Mouse (Mus musculus) lung, postnatal 4 days (tissue): ENCODE data around the gene Smim5.
"Not testable (repeated sequence)": the region's sequence is repeated elsewhere in the genome, so short reads cannot be mapped to it uniquely, and the experiment has no call there.

Source experiments
- DNase-seq, 2 experiments: peaks; one replicate each; pipeline ENCODE4 v3.0.0; 2021

Smim5 gene

DNA sequence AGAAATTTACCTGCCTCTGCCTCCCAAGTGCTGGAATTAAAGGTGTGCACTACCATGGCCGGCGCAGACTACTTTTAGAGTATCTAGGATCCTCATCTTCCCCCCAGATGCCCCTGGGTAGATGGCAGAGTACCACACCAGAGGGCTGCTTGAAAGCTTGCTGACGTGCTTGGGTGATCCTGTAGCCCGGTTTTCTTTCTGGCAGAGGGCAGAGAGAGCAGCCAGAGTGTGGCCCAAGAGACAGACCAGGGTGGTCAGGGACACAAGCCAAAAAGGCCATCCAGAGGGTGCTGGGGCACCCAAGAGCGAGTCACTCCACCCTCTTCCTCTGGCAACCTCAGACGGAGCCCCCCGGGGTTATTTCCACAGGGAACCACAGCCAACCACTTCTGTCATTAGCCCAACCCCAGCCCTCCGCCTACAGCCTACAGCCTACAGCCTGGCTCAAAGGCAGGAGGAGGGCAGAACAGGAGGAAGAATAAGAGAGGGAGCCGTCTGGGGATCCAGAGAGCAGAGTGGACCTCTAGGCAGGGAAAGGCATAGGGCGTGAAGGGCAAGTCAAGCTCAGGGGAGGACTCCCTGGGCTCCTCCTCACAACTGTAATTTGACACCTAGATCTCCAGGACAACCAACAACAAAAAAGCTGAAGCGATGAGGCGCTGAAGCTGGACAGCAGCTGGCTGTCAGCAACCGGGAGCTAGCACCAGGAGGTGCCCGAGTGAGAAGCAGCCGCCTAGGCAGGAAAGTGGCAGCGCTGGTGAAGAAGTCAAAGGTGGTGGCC is at the start of gene Smim5:
Gene Smim5, plus strand, starts transcription at position 481 of the 781 bp plus-strand sequence.
- DNase-seq = peak; percentile 66 to 85

DNA sequence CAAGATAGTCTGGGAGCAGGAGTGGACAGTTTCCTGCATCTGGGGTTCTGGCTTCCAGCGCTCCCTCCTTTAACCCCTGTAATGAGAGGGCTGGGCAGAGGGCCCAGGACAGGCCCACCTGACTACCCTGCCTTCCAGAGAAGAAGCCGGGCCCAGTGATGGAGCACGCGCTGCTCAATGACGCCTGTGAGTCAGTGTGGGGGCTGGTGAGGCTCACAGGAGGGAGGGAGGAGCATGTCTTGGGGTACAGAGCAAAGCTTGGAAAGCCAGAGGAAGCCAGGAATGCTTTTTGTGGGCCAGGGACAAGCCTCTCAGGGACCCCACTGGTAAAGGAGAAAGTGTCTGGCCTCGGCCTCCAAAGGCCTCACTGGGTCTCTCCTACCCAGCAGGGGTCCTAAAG is 45.1 kb upstream of the Smim5 start:
- DNase-seq = no peak

DNA sequence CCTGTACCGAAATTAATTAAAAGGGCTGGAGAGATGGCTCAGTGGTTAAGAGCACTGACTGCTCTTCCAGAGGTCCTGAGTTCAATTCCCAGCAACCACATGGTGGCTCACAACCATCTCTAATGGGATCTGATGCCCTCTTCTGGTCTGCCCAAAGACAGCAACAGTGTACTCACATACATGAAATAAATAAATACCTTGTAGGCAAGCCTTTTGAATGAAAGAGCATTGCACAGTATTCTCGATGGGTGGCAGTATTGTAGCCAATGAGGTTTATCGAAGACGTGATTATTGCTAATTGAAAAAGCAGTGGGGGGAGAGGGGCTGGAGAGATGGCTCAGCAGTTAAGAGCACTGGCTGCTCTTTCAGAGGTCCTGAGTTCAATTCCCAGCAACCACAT is 42.6 kb upstream of the Smim5 start:
- DNase-seq = not testable (repeated sequence)

DNA sequence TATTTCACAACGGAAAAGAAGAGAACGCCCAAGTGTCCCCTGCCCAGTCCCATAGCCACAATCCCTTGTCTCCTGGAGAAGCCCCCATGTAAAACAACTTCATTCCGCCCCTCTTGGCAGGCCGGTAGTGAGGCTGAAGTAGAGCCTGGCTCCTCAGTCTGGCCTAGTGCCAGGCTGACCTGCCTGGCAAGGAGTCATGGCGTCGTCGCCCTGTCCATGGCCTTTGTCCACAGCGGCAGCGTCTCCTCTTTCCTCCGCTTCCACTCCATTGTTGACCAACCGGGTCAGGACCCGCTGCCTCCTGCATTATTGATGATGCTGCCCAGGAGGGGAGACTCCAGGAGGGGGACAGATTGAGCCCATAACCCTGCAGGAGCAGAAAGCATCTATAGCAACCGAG is 41.8 kb upstream of the Smim5 start:
- no peak for DNase-seq

DNA sequence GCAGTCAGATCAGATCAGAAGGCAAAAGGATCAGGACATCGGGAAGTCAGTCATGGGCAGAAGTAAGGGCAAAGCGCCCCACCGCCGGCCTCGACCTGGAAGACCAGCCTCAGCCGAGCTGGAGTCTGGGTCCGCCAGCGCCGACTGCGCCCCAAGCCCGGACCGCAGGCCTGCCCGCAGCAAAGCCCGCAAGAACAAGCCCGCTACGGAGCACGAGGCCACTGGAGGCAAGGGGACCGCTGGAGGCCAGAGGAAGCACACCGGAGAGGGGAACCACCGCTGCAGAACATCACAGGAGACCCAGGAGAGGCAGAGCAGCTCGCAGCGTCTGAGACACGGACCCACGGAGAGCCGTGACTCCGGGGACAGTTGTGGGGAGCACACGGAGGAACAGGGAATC is 41.4 kb upstream of the Smim5 start, which contains the start of gene Myo15b:
Gene Myo15b, plus strand, starts transcription at position 53 of the 400 bp plus-strand sequence.
- no peak for DNase-seq

DNA sequence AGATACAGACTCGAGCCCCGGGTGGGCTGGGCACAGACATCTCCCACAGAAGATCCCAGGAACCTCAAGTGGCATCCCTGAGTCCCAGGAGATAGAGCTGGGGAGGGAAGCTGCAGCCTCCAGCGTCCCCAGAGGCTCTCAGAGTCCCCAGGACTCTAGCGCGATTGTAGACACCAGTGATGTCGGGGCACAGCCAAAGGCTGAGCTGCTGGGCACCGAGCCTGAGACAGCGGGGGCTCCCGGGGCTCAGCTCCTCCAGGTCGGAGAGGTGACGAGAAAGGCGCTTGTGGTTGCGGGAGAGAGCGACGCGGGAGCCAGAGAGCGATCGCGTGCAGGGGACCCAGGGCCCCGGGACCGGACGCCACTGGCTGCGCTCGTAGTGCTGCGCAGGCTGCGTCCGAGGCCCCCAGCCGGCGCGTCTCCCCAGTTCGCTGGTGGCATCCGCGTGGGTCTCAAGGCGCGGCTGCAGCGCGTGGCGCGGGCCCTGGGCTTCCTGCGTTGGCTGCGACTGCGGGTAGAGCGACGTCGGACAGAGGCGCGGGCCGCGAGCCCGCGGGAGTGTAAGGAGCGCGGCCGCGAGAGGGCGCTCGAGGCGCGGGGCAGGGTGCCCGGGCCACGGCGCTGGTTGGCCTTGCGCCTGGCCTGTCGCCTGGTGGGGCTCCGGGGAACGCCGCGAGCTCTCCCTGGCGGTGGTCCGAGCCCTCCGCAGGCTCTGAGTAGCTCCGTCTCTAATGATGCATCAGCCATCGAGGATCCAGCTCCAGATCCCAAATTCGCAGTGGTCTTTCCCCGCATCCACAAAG is 40.4 kb upstream of the Smim5 start:
- DNase-seq = peak; percentile 94 to 95

DNA sequence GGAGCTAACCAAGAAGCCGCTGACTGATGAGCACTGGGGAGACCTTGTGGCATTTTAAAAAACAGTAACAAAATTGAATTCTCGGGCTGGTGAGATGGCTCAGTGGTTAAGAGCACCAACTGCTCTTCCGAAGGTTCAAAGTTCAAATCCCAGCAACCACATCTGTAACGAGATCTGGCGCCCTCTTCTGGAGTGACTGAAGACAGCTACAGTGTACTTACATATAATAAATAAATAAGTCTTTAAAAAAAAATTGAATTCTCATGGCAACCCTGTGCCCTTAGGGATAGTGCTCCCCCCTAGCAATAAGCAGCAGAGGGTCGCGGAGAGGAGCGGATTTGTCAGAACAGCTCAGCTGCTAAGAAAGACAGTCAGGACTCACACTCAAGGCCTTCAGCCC is 35.9 kb upstream of the Smim5 start:
- no peak for DNase-seq

DNA sequence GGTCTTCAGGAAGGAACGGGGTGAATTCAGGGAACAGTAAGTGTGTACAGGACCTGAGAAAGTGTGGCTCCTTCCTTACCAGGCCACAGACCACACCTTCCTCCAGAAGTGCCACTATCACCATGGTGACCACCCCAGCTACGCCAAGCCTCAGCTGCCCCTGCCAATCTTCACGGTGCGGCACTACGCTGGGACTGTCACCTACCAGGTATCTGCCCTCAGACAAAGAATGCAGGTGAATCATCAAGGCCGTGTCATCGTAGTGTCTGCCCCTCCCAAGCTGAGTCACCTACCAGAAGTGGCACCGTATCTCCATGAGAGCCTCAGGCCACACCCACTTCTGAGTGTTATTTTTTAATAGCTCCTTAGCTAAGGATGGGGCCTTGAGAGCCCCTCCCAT is 30.4 kb upstream of the Smim5 start:
- peak; percentile 24 to 62 for DNase-seq

DNA sequence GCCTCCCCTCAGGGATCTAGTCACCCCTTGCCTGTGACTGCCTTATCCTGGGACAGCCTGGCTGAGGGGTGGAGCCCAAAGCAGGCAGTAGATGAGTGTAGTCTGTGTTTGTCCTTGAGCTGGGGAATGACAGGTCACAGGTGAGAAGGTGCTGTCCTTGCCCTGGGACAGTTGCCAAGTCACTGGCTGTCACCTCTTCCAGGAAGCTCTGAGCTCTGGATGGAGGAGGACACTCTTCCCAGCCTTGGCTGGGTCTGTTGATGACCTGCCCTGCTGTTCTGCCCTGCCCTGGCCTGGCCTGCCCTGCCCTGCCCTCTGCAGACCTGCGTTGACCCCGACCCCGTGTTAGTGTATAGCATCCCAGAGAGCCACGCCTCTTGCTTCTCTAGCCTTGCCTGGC is 27.3 kb upstream of the Smim5 start:
- DNase-seq = no peak

DNA sequence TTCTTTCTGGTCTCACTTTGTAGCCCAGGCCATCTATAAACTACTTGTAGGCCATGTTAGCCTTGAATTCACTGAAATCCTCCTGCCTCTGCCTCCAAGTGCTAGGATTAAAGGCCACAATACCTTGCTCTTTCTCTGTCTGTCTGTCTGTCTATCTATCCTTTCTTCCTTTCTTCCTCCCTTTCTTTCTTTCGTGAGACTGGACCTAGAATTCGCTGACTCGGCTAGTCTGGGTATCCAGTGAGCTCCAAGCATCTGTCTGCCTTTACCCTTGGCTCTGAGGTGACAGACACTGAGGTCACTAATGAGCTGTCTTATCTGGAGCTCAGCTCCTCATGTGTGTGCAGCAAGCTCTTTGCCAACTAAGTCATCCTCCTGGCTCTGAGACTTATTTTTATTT is 23.8 kb upstream of the Smim5 start:
- DNase-seq = no peak

DNA sequence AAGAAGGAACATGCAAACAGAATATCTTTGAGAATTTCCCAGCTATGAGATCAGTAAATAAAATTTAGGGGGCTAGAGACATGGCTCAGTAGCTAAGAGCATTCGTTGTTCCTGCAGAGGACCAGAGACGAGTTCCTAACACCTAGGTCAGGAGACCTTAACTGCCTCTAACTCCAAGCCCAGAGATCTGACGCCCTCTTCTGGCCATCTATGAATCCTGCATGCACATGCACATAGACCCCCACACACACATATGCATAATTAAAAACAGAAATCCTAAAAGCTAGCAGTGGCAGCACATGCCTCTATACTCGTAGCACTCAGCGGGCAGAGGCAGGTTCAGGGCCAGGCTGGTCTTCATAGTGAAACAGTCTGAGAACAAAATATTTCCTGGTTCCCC is 23.3 kb upstream of the Smim5 start:
- DNase-seq = no peak

DNA sequence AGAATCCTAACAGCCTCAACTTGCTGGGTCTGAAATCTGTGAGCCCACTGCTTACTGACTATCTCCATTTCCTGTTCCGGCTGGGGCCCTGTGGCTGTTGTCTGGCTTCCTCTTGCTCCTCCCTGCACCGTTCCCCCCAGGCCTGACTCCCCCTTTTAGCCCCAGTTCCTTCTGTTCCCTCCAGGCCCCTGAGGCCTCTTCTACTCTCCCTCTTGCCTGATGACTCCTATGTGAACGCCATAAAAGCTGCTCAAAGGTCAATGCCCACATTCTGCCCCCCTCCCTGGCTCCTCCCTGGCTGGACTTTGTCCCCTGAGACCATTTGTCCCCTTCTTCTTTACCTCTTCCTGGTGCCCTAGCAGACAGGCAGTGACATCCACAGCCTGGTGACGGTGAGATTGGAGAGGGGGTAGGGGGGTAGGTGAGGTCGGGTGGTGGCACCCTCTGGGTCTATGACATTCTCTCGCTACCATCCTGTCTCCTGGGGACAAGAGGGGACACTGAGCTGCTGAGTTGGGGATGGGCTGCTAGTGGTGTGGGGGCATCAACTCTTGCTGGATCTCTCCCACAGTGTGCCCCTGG is 22.5 kb upstream of the Smim5 start:
- no peak for DNase-seq

DNA sequence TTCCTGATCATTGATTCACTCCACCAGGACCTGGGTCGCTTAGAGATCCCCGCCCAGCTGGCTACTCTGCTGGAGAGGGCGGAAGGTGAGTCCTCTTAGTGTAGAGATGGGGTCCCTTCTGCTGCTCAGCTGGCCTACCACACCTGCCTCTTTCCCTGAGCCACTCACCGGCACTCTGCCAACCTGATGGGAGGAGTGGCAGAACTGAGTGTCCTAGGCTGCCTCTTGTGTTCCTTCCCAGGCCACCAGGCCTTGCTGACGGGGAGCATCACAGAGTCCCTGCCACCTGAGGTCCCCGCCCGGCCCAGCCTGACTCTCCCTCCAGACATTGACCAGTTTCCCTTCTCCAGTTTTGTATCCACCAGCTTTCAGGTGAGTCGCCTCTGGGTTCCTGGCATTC is 21.7 kb upstream of the Smim5 start:
- DNase-seq = no peak

DNA sequence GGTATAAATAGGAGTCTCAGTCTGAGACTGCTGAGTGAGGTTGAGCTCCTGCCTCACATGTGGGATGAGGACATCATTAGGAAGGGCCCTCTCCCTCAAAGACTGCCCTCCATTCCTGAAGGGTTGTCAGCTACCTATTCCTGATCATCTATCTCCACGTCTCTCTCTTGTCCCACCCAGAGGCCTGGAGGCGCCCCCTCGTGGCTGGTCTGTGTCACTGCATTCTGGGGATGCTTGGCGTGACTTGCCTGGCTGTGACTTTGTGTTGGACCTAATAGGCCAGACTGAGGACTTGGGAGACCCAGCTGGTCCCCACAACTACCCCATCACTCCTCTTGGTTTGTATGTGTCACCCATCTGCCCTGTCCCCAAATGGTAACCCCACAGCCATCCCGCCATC is 18.8 kb upstream of the Smim5 start:
- DNase-seq = peak in 1 of 2 experiments; percentile 49

DNA sequence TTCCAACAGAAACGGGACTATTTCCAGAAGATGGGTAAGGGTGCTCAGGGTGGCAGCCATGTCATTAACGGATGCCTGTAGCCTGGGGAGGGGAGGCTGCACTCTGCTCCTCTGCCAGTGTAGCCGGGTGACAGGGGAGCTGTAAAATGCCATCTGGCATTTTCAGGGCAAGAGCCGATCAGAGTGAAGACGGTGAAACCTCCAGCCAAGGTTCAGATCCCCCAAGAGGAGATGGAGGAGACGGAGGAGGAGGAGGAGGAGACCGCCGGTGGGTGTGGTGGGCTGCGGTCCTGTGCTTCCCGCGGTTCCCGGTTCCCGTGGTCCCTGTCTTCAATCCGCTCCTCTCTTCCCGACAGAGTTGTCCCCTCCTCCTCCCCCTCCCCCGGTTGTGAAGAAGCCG is 16.5 kb upstream of the Smim5 start:
- DNase-seq = no peak

DNA sequence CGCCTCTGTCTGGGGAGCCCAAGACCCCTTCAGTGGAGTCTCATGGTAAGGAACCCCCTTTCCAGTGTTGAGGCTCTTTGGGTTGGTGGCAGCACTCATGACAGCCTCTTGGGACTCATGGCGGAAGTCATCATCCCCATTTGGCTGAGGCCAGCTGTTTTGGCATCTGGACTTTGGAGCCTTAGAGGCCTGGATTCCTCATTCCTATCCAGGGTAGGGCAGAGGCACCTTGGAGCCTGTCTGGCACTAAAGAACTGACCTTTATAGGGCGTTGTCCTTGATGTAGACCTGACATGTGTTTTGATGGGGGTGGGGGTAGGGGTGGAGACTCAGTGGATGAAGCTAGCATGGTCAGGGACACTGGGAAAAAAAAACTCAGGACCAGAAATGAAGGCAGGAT is 15.4 kb upstream of the Smim5 start:
- DNase-seq = no peak

DNA sequence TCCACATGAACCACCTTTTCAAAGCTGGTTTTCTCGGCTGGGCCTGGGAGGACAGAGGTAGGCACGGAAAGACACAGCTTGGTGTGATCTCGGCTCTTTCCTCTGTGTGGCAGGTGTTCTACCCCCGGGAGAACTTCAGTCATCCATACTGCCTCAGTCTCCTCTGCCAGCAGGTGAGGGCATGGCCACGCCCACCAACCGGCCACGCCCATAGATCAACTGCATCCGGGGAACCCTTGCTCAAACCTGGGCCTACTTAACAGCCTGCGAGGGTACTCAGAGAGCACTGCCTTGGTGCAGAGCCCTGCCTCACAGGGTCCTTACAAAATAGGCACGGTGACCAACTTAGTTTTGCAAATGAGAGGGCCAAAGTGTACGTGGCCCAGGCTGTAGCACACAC is 14.5 kb upstream of the Smim5 start:
- DNase-seq = no peak

DNA sequence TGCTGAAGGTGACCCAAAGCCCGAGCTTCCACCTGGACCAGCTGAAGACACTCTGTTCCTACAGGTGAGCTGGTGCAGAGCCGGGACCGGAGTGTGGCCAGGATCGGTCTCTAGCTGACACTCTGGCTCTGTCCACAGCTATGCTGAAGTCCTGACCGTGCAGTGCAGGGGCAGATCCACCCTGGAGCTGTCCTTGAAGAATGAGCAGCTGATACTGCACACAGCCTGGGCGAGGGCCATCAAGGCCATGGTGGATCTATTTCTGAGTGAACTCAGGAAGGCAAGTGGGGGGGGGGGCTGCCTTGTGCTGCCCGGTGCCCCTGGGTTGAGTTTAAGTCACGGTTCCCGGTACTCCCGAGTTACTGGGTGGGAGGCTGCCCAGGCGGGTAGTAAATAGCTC is 13.3 kb upstream of the Smim5 start:
- no peak for DNase-seq

DNA sequence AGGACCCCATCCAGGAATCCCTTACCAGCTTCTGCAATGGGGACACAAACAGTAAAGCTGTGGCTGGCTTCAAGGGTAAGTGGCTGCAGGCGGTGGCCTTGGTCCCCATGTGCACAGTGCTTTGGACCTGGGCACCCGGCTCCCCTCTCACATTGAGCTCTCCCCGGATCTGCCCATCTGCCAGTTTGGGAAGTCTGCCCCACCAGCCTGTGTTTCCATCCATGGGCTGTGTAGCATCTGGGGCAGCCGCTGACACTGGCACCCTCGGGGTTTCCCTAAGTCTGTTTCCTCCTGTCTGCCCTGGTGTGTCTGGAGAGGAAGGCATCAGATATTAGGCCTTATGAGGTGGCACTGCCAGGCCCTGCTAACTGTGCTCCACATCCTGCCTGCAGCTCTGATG is 11.7 kb upstream of the Smim5 start:
- no peak for DNase-seq

DNA sequence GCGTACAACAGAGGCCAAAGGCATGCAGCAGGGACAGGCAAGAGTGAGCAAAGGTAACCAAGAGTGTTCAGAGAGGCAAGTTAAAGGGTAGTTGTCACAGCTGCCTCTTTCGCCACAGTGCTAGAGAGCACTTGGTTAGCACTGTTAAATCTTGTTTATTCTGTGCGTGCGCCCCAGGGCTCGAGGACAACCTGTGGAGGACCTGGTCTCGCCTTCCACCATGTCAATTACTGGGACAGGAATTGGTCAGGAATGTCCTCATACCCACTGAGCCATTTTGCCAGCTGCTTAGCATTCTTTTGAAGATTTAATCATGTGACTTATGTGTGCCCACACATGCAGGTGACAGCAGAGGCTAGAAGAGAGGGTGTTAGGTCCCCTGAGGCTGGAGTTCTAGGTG is 10.6 kb upstream of the Smim5 start:
- DNase-seq = no peak

DNA sequence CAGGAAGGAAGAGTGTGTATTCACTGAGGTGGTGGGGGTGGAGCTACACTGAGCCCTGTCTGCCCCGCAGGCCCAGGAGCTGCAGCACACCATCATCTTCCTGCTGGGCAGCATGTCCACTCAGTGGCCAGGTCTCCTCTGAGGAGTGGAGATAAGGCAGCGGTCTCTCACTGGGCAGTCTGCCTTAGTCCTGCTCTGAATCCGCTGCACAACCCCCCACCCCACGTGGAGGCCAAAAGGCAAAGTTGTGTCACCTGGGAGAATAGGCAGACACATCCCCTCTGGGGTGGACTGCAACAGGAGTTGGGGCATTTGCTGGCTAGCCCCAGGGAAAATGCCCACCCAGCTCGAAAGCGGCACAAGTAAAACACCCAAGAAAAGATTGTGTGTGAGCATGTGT is 7.6 kb upstream of the Smim5 start:
- DNase-seq = no peak

DNA sequence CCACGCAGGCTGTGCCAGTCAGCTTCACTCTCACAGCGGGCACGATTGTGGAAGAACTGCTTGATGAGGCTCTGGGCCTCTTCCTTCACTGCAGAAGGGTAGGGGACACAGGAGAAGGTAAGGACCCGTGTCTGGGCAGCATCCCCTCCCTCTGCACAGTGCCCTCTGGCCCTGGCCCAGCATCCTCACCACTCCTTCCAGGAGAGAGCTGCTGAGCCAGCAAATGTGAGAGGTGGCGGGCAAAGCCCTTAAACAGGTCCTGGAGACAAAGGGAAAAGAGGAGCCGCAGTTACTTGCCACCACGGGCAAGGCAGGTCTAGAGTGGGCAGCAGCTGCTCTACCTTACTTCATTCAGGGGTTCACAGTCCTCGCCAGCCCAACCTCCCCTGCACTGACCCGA is 6.7 kb upstream of the Smim5 start:
- no peak for DNase-seq

DNA sequence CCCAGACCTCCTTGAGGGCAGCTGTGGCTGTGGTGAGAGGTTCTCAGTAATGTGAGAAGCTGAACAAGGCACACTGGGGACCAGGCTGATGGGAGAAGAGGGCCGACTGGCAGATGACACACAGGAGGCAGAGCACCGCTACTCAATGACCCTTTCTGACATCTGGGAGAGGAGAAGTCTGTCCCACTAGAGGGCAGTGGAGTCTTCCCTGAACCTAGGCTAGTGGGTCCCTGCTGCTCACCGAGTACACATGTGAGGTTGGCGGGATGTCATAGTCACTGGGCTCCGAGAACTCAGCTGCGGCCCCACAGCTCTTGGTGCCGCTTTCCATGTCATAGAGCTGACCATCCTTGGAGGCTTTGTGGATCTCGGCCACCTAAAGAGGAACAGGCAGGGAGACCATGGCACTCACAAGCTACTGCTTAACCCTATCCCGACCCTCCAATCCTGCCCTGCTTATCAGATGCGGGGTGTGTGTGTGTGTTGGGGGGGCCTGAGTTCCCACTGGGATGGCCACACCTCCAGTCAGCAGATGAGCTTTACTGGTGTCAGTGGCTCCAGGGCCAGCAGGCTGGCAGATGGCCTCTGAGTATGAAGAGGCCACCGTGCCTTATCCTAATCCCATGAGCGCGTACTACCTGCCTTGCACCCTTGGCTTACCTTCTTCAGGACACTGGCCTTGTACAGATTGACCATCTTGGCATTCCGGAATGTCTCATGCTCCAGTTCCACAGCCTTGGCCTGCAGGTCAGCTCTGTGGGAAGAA is 4.8 kb upstream of the Smim5 start:
- no peak for DNase-seq
